Mouse (Mus musculus) neural tube, embryonic 12.5 days (tissue): ENCODE data around the gene Pstk. TPM values are rescaled to one million over a fixed set of nuclear protein-coding genes. Genes with fewer than 3 reads are reported as not detected.
"Not testable (repeated sequence)": the region's sequence is repeated elsewhere in the genome, so short reads cannot be mapped to it uniquely, and the experiment has no call there.

Experiments used
- ATAC-seq: fragments of 200-750 bp; cut with Nextera tagmentation; 2 replicates; pipeline ENCODE4 v1.8.0; 2017; ENCODE audit warnings: low read depth, mild to moderate bottlenecking, moderate TSS enrichment, moderate library complexity; ENCODE audit not compliant: low FRiP score
- H3K27ac ChIP-seq: fragments of 300-500 bp; sonication (generic); 2 replicates; pipeline ENCODE4 v1.5.1; 2016
- H3K27me3 ChIP-seq: fragments of 300-500 bp; sonication (generic); replicated peaks from 2 replicates; pipeline ENCODE4 v1.6.1; 2016; ENCODE audit warnings: mild to moderate bottlenecking
- H3K36me3 ChIP-seq: fragments of 300-500 bp; sonication (generic); 2 replicates; pipeline ENCODE4 v1.6.1; 2016; ENCODE audit warnings: mild to moderate bottlenecking
- H3K4me1 ChIP-seq: fragments of 300-500 bp; sonication (generic); 2 replicates; pipeline ENCODE4 v1.6.1; 2016
- H3K4me2 ChIP-seq: fragments of 300-500 bp; sonication (generic); replicated peaks from 2 replicates; pipeline ENCODE4 v1.6.1; 2016; ENCODE audit warnings: mild to moderate bottlenecking
- H3K4me3 ChIP-seq: fragments of 300-500 bp; sonication (generic); 2 replicates; pipeline ENCODE4 v1.5.1; 2016
- H3K9ac ChIP-seq: fragments of 300-500 bp; sonication (generic); 2 replicates; pipeline ENCODE4 v1.6.1; 2016; ENCODE audit warnings: mild to moderate bottlenecking
- H3K9me3 ChIP-seq: fragments of 300-500 bp; sonication (generic); 2 replicates; pipeline ENCODE4 v1.6.1; 2016; ENCODE audit warnings: mild to moderate bottlenecking
- WGBS: fragments of 180-500 bp; shearing (Covaris S2); methylation state at CpG from one replicate; pipeline ENCODE4 v1.1.7; 2016; 5-methylcytosine and 5-hydroxymethylcytosine counted together
- polyA plus RNA-seq: library from polyadenylated mRNA; unstranded; fragments of >200 nt; fragmentation: Nextera tagmentation; extraction: Ambion mirVana; gene quantifications from 2 replicates; pipeline ENCODE4 v1.2.1, GENCODE M21; 2016

Gene Pstk
- polyA plus RNA-seq, 1 experiment from 2014 or later, result 49.6 TPM

DNA sequence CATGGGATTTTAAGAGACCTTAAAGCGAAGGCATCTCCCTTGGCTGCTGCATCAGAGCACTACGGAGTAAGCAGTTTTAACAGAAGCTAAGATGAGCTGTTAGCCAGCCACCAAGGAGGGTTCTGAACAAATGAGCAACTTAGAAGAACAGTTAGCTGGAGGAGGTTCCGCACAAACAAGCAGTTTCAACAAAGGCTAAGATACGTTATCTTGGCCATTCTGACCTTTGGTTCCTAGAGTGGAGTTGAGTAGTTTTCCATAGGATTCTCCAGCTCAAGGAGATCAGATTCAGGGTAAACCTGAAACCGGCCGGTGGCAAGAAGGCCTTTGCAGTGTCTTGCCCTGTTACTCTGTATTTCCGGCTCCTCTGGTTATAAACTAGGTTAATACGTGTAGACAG, 6.8 kb upstream of the Pstk start:
- Histone ChIP-seq H3K36me3 (peaks cover 2% of the 10 kb centered on the region; the same call in 1 of the 2 replicates), H3K9ac (no peak overlapping the region), H3K27me3 (no peaks in the 10 kb centered on the region), H3K27ac (no peak overlapping the region), H3K4me1 (peaks cover 15% of the 10 kb centered on the region), H3K4me3 (no peak overlapping the region), H3K9me3 (no peaks in the 10 kb centered on the region), H3K4me2 (no peak overlapping the region)
- 92% methylated on average over 8 of the region's 8 CpGs for WGBS
- ATAC-seq, result no peak

DNA sequence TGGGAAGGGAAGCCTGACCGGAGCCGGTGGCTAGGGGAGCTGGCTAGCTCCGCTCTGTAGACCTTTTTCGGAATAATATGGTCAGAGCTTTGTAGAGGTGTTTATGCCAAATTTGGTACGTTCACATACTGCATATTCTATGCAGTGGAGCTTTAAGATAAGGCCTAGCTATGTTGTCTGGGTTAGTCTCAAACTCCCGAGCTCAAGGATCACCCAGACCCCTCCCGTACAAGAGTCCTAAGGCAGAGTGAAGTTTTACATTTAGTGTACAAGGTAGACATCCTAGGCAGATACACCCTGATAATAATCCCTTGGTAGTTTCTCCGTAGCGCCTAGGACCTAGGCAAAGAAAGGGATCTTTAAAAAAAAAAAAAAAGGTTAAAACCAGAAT, 524 bp downstream of the Pstk start:
- no peaks in the 10 kb centered on the region for H3K27me3 ChIP-seq
- no peak; the same call in 1 of the 2 replicates for ATAC-seq

DNA sequence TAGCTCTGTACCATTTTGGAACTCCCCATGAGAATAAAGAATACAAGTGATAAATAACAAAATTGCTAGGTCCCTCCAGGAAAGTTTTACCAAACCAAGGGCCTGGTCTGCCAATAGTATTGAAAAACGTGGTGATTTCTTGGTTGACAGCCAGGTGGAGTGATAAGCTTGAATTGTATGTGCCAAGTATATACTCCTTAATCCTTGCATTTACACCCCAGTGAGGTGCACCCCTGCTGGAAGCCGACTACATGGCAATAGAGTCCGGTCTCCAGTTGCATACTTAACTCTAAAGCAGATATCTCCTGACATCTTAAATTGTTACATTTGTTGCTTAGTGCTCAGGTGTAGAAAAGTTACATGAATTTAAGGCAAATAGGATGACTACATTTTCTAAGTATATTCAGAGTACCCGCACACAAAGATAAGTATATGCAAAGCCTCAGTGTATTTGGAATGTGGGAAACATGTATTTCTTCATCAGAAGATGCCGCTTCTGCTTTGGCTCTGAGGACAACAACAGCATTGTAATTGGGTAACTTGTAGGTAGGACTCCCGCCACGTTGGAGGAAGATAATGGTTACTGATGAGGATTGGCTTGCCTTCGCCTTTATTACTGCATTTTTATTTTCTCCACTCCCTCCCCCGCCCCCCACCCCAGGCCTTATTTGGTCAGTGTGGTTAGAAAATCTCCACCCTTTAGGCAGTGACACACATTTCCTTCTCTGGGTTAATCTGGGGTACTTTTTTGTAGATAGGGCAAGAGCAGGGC, 1.1 kb downstream of the Pstk start:
- peak overlapping the region; percentile 91; the same call in 1 of the 2 replicates for H3K9ac ChIP-seq
- H3K4me2 ChIP-seq, result peak overlapping the region; percentile 83
- peak overlapping the region; percentile 69 for H3K4me3 ChIP-seq
- 68% methylated on average over 9 of the region's 9 CpGs for WGBS
- H3K27me3 ChIP-seq, result no peaks in the 10 kb centered on the region
- no peak overlapping the region for H3K27ac ChIP-seq
- H3K9me3 ChIP-seq, result no peaks in the 10 kb centered on the region
- ATAC-seq, result no peak
- H3K4me1 ChIP-seq, result no peaks in the 10 kb centered on the region
- peaks cover 6% of the 10 kb centered on the region; the same call in 1 of the 2 replicates for H3K36me3 ChIP-seq

More for the DNA sequence above, 524 bp downstream of the Pstk start:
- Histone ChIP-seq H3K9me3 (no peaks in the 10 kb centered on the region), H3K4me3 (peak overlapping the region; percentile 69), H3K4me2 (peak overlapping the region; percentile 83), H3K27ac (peak overlapping the region; percentile 77; the same call in 1 of the 2 replicates), H3K36me3 (peaks cover 6% of the 10 kb centered on the region; the same call in 1 of the 2 replicates), H3K9ac (peak overlapping the region; percentile 91), H3K4me1 (no peaks in the 10 kb centered on the region)
- WGBS, result 11% methylated on average over 9 of the region's 9 CpGs

DNA sequence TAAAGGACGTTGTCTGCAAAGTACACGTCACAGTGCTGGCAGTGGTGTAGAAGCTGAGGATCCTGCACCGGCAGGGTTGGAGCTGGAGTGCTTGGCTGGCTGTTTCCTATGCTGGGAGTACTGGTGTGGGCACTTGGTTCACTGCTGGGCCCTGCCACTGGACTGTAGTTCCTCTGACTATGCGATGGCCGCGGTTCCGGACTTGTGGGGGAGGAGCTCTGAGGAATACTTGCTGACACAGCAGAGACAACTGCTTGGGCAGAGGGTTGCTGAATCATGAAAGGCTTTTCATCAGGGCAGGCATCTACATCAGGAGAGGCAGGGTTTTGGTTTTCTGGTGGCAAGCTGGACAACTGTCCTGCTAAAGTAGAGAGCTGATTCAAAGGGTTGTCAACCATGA, 20.8 kb downstream of the Pstk start:
- peaks cover 30% of the 10 kb centered on the region for H3K36me3 ChIP-seq
- H3K9ac ChIP-seq, H3K4me1 ChIP-seq, H3K4me2 ChIP-seq, H3K4me3 ChIP-seq, ATAC-seq, H3K9me3 ChIP-seq, H3K27me3 ChIP-seq, H3K27ac ChIP-seq: not testable (repeated sequence)
- WGBS, result 92% methylated on average over 7 of the region's 7 CpGs

DNA sequence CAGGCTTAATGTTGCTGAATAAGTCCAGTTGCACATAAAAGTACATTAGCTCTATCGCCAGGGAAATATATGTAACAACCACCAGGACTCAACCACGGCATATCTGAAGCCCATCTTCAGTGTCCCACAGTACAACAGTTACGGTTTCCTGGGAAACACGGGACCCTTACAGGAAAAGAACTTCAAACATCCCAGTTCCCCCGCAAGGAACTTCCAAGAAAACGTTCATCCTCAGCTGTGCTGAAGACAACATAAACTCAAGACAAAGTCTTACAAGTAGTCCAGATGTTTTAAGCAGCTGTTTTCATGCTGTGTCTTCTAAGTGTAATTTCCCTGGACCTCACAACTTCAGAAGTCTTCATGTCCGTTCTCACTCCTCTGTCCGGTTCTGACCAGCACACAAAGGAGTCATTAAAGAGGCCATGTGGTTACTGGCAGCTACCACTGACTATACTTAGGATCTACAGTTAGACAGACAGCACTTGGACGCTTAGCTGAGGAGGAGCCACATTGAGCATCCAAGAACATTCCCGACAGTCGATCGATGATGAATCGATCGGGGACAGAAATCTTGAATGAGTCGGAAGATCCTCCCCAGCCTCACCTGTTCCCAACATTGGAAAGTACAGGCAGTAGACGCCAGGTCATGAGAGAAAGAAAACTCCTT, 38.5 kb downstream of the Pstk start:
- Histone ChIP-seq H3K27ac (no peak overlapping the region), H3K9ac (peak overlapping the region; percentile 89), H3K4me3 (peak overlapping the region; percentile 94), H3K4me2 (peak overlapping the region; percentile 80), H3K27me3 (no peaks in the 10 kb centered on the region), H3K9me3 (no peaks in the 10 kb centered on the region), H3K4me1 (peaks cover 20% of the 10 kb centered on the region), H3K36me3 (no peaks in the 10 kb centered on the region)
- 5% methylated on average over 16 of the region's 16 CpGs for WGBS
- peak; percentile 22; the same call in 1 of the 2 replicates for ATAC-seq

DNA sequence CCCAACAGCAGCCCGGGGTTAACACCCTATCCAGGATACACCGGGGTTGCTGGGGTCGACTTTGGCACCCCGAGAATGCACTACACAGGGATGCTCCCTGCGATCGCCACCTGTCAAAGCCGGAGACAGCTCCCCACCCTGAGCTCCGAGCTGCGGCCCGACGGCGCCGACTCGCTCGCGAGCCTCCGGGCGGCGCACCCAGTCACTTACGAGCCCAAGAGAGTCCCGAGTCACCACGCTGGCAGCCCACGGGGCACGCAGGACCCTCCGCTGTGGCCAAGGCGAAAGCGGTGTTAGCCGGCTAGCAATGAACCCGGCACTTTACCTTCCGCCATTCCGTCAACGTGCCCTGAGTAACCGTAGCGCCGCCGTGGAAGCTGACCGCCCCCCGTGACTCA, 39.0 kb downstream of the Pstk start:
- H3K4me1 ChIP-seq, result peaks cover 20% of the 10 kb centered on the region
- no peaks in the 10 kb centered on the region for H3K27me3 ChIP-seq
- no peaks in the 10 kb centered on the region for H3K9me3 ChIP-seq
- H3K4me3 ChIP-seq, result peak overlapping the region; percentile 94
- peak; percentile 66 for ATAC-seq
- no peaks in the 10 kb centered on the region for H3K36me3 ChIP-seq
- H3K9ac ChIP-seq, result peak overlapping the region; percentile 89
- peak overlapping the region; percentile 33; the same call in 1 of the 2 replicates for H3K27ac ChIP-seq
- H3K4me2 ChIP-seq, result peak overlapping the region; percentile 80
- under 1% methylated on average over 38 of the region's 38 CpGs for WGBS

DNA sequence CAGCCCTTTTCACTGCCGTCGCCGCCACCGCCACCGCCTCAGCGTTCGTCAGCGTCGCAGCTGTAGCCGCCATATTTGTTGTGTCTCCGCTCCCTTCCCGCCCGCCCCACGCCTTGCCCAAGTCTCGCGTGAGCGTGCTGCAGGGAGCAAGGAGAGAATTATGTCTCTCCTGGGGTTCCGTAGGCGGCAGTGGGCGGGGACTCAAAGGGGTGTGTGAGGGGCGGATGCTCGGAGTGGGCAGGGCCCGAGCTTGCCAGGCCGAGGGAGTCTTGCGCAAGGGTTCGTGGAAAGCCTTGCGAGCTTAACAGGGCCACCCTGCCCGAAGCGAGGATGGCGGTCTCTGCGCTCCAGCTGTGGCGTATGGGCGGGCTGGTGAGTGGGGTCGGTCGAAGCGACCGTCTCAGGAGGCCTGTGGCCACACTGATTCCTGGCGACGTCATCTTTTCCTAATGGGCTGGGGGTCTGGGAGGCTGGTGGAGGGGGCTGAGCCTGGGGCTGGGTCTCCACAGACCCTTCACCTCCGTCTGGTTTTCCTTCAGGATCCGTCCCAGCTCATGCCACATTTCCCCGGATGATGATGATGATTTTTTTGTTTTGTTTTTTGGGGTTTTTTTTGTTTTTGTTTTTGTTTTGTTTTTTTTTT, 39.6 kb downstream of the Pstk start, which contains the start of the genes Ikzf5 and Acadsb:
Gene Ikzf5, minus strand, starts transcription at position 106 of the 643 bp plus-strand sequence.
Gene Acadsb, plus strand, starts transcription at position 186 of the 643 bp plus-strand sequence.
- under 1% methylated on average over 42 of the region's 42 CpGs for WGBS
- Histone ChIP-seq H3K4me1 (peaks cover 20% of the 10 kb centered on the region), H3K4me2 (peak within 1 kb of the TSS; percentile 80), H3K9ac (peak within 1 kb of the TSS; percentile 89), H3K4me3 (peak within 1 kb of the TSS; percentile 94), H3K27ac (peak within 1 kb of the TSS; percentile 51), H3K9me3 (no peaks in the 10 kb centered on the region), H3K36me3 (no peaks in the 10 kb centered on the region), H3K27me3 (no peaks in the 10 kb centered on the region)
- ATAC-seq, result peak; percentile 97

DNA sequence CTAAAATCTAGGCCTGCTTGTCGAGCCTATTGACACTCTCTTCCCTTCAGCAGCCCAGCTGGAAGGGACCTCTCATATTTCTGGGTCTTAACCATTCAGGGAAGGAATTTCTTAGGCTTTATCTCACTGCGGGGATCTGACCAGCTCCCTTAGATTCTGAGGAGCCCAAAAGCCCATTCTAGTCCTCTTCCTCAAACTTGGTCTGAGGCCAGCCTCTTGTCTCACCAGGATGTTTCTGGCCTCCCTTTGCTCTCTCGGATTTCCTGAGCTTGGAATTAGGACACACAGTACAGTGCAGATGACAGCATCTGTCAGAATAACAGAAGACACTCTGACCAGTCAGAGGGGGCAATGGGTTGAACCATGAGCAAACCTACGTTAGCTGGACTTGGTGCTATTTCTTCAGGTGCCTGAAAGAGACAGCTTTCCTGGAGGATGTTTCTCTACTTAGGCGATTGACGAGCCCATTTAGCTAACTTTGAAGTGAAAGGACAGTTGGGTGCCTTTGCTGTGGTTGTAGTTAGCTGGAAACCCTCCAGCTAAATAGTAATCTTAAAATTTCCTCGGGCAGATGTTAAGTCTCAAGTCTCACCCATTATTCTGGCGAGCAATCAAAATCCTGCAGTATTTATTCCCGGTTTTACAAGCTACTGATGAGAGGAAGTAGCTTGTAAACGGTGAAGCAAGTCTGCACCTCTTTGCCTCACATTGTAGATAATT, 40.4 kb downstream of the Pstk start:
- Histone ChIP-seq H3K4me3 (peak overlapping the region; percentile 94), H3K27me3 (no peaks in the 10 kb centered on the region), H3K36me3 (no peaks in the 10 kb centered on the region), H3K9ac (peak overlapping the region; percentile 89), H3K9me3 (no peaks in the 10 kb centered on the region), H3K27ac (no peak overlapping the region), H3K4me1 (peaks cover 20% of the 10 kb centered on the region), H3K4me2 (peak overlapping the region; percentile 80)
- no peak for ATAC-seq
- 29% methylated on average over 10 of the region's 10 CpGs for WGBS

DNA sequence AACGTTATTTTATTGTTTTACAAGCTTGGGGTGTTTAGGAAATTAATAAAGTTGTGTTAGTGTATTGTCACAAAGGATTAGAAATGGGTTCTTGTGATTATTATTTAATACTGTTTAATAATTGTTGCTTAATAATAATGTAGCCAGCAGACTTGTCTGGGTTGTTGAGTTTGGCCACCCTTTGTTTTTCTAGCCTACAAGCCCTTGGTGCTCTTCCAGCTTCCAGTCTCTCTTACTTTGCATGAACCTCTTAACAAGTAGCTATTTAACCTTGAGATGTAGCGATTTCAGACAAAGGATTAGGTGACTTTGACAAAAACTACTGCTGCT, 41.0 kb downstream of the Pstk start:
- no peak for ATAC-seq
- Histone ChIP-seq H3K4me1 (peaks cover 20% of the 10 kb centered on the region), H3K4me3 (no peak overlapping the region), H3K36me3 (no peaks in the 10 kb centered on the region), H3K27ac (no peak overlapping the region), H3K9me3 (no peaks in the 10 kb centered on the region), H3K9ac (no peak overlapping the region), H3K27me3 (no peaks in the 10 kb centered on the region), H3K4me2 (peak overlapping the region; percentile 80; the same call in 1 of the 2 replicates)
- 46% methylated on average over 2 of the region's 2 CpGs for WGBS

DNA sequence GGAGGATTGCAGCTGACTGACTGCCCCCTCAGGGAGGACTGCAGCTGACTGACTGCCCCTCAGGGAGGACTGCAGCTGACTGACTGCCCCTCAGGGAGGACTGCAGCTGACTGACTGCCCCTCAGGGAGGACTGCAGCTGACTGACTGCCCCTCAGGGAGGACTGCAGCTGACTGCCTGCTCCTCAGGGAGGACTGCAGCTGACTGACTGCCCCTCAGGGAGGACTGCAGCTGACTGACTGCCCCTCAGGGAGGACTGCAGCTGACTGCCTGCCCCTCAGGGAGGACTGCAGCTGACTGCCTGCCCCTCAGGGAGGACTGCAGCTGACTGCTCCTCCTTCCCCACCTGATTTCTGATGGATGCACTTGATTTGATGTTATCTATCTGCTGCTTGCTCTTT, 45.8 kb downstream of the Pstk start:
- not testable (repeated sequence) for H3K4me1 ChIP-seq, H3K9me3 ChIP-seq, H3K27me3 ChIP-seq, H3K27ac ChIP-seq, H3K36me3 ChIP-seq, H3K4me3 ChIP-seq, H3K9ac ChIP-seq, ATAC-seq, H3K4me2 ChIP-seq

DNA sequence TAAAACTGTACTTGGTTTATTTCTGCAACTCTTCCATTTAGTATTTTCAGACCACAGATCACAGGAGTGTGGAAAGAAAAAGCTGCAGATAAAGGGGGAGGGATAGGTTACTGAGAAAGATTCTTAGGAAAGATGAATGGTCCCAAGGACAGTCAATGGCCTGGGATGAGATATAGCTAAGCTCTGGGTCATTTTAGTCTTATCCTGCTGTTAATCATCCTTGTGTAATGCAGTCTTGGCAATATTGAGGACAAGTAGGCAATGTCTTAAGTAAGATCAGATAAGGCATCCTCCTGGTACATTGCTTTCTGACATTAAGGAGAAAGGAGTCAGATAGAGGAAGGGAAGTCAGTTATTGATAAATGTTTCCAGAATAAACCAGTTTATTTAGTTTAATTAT, 46.7 kb downstream of the Pstk start:
- no peaks in the 10 kb centered on the region for H3K27me3 ChIP-seq
- H3K9me3 ChIP-seq, result no peaks in the 10 kb centered on the region
- no peak overlapping the region for H3K9ac ChIP-seq
- no peak overlapping the region for H3K27ac ChIP-seq
- ATAC-seq, result no peak
- no peaks in the 10 kb centered on the region for H3K36me3 ChIP-seq
- no peak overlapping the region for H3K4me3 ChIP-seq
- no peak overlapping the region for H3K4me2 ChIP-seq
- no peaks in the 10 kb centered on the region for H3K4me1 ChIP-seq

DNA sequence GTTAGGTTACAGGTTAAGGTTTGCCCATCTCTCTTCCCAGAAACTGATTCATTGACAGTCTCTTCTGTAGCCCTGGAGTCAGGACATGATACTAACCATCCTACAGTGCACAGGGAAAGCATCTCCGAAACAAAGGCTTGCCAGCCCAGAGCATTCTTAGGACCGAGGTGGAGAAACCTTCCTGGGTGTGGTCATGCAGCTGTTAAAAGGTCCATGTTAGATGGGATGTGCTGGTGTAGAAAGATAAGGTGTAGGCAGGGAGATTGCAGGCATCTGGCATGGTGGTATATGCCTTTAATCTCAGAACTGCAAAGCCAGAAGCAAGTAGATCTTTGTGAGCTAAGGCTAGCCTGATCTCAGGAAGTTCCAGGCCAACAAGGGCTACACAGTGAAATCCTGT, 54.0 kb downstream of the Pstk start:
- Histone ChIP-seq H3K4me3 (no peak overlapping the region), H3K36me3 (peaks cover 17% of the 10 kb centered on the region), H3K4me2 (no peak overlapping the region), H3K4me1 (no peaks in the 10 kb centered on the region), H3K27ac (no peak overlapping the region), H3K9ac (no peak overlapping the region), H3K27me3 (no peaks in the 10 kb centered on the region), H3K9me3 (no peaks in the 10 kb centered on the region)
- ATAC-seq, result no peak
- 75% methylated on average over 2 of the region's 2 CpGs for WGBS
